Mouse (Mus musculus) ES-Bruce4 (cell line): Measurements from ENCODE around the gene Spata4.

Experiments
- CTCF ChIP-seq: IDR thresholded peaks from one replicate; pipeline ENCODE4 v1.8.1; 2011; ENCODE audit warnings: low read depth, low read length
- POLR2A ChIP-seq: IDR thresholded peaks from one replicate; pipeline ENCODE4 v1.8.1; 2011; ENCODE audit warnings: low read length; ENCODE audit not compliant: insufficient read depth

- TF ChIP-seq POLR2A (no peak), CTCF (no peak)
Measured at GRCm38 (mm10) chr8:54565181-54565580, 35.4 kb upstream of the Spata4 start.
